Mouse (Mus musculus) spleen, postnatal 4 days (tissue): ENCODE results near the gene Cdhr5.

ENCODE experiments used
- DNase-seq, 2 experiments: peaks; one replicate each; pipeline ENCODE4 v3.0.0; 2022; ENCODE audit warnings: low spot score in 2 of 2

Cdhr5 gene

GRCm38 (mm10) chr7:141222696-141223215 is 53.8 kb downstream of the Cdhr5 start:
- DNase-seq: no peak

- no peak for DNase-seq
Measured at GRCm38 (mm10) chr7:141222126-141222467, 54.5 kb downstream of the Cdhr5 start.

- peak; percentile 98 for DNase-seq
Measured at GRCm38 (mm10) chr7:141221249-141222125, 55.1 kb downstream of the Cdhr5 start.

- DNase-seq: peak in 1 of 2 experiments; percentile 57
Measured at GRCm38 (mm10) chr7:141220377-141220776, 56.2 kb downstream of the Cdhr5 start.

GRCm38 (mm10) chr7:141219558-141220099 is 57.0 kb downstream of the Cdhr5 start:
- DNase-seq: peak in 1 of 2 experiments; percentile 56
